Mouse (Mus musculus): Measurements from ENCODE around the gene Dnmt3l. TPM values are rescaled to one million over a fixed set of nuclear protein-coding genes. Genes with fewer than 3 reads are reported as not detected.

The Dnmt3l gene
- polyA plus RNA-seq, 1 experiment from 2014 or later = not detected

DNA sequence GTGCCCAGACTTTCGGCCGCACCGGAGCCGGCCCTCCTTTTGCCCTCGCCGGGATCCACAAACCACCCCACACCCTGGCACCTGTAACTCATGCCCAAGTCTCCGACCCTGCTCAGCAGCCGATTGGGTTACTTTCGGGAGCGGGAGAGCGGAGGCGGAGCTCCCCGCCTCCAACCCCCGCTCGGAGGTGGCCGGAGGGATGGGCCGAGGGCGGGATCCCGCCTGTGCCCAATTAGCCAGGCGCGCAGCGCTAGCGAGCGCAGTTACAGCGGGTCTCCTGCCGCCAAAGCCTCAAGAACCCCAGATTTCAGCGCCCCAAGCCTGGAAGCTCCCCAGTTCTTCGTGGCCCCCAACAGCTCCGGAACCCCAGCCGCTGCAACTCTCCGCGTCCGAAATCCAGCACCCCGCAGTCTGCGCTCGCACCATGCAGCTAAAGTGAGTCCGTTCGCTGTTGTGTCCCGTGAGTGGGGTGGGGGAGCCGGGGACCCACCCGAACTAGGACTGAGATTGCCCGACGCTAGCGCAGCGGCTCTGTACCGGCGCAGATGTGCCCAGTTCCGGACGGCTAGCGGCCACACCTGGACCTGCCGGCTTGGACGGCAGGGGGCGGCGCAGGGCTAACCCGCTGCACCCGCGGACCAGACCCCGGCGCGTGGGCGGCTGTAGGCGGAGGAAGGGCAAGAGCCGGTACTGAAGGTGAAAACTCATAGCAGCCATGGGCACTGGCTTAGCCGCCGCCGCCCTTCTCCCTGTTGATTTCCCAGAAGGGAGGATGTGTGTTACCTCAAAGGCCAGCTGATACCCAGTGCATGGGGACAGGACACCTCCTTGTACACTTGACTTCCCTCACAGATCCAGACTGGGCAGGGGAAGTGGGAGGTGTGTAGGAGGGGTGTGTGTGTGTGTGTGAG is 27.6 kb downstream of the Dnmt3l start, which contains the start of gene Icosl:
Gene Icosl (plus strand): TSS at position 202 of the 911 bp plus-strand sequence.
- WGBS = under 1% methylated on average over 64 of the region's 66 CpGs
- peak; percentile 91 for ATAC-seq
- no peak within 1 kb of the TSS for H3K27ac ChIP-seq
- H3K4me2 ChIP-seq = peak within 1 kb of the TSS; percentile 99
- peaks cover 42% of the 10 kb centered on the region for H3K27me3 ChIP-seq
- peak within 1 kb of the TSS; percentile 64 for H3K9ac ChIP-seq
- no peaks in the 10 kb centered on the region for H3K9me3 ChIP-seq (replicated peaks)
- H3K4me1 ChIP-seq = peaks cover 14% of the 10 kb centered on the region; the same call in 1 of the 2 replicates
- peak within 1 kb of the TSS; percentile 58 for H3K4me3 ChIP-seq
- no peaks in the 10 kb centered on the region for H3K36me3 ChIP-seq (ENCODE audit: poor library complexity, severe bottlenecking)

DNA sequence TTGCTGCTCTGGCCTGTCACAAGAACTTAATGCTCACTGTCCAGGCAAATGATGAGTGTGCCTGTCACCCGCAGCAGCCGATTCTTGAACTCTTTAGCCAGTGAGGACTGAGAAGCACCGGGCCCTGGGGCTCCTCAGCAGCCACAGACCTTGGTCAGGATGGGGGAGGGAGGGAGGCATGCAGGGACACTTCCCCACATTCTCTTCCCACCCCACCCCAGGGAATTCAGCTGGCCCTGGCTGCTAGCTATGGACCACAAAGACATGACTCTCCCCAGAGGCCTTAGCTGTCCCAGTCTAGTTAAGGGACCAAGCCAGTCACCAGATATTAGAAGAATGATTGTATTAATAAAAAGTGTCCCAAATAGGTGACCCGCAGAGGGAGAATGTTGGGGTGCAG is 32.4 kb downstream of the Dnmt3l start:
- Histone ChIP-seq H3K9me3 (replicated peaks) (0 out of 2 replicates have a peak, but pooled peaks cover 5% of the 10 kb centered on the region), H3K27me3 (peaks cover 27% of the 10 kb centered on the region), H3K9ac (no peak overlapping the region), H3K27ac (no peak overlapping the region), H3K4me1 (peaks cover 7% of the 10 kb centered on the region; the same call in 1 of the 2 replicates), H3K36me3 (ENCODE audit: poor library complexity, severe bottlenecking) (no peaks in the 10 kb centered on the region), H3K4me3 (no peak overlapping the region), H3K4me2 (no peak overlapping the region)
- 83% methylated on average over 4 of the region's 4 CpGs for whole genome bisulfite sequencing
- ATAC-seq = no peak

DNA sequence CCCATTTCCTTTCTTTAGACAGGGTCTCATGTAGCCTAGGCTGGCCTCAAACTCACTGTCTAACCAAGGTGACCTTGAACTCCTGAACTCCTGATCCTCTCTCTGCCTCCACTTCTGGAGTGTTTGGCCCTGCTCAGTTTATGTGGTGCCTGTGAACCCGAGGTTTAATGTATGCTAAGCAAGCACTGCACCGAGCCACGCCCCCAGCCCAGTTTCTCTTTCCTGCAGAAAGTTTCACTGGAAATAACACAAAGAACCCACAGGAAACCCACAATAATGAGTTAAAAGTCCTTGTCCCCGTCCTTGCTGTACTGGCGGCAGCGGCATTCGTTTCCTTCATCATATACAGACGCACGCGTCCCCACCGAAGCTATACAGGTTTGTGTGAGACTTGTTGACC is 33.2 kb downstream of the Dnmt3l start:
- H3K4me1 ChIP-seq = no peaks in the 10 kb centered on the region
- H3K36me3 ChIP-seq (ENCODE audit: poor library complexity, severe bottlenecking) = no peaks in the 10 kb centered on the region
- H3K9me3 ChIP-seq (replicated peaks) = 0 out of 2 replicates have a peak, but pooled peaks cover 5% of the 10 kb centered on the region
- no peak overlapping the region for H3K9ac ChIP-seq
- no peak overlapping the region for H3K4me3 ChIP-seq
- no peak for ATAC-seq
- peaks cover 19% of the 10 kb centered on the region for H3K27me3 ChIP-seq
- H3K27ac ChIP-seq = no peak overlapping the region
- 87% methylated on average over 11 of the region's 11 CpGs for whole genome bisulfite sequencing
- no peak overlapping the region for H3K4me2 ChIP-seq

DNA sequence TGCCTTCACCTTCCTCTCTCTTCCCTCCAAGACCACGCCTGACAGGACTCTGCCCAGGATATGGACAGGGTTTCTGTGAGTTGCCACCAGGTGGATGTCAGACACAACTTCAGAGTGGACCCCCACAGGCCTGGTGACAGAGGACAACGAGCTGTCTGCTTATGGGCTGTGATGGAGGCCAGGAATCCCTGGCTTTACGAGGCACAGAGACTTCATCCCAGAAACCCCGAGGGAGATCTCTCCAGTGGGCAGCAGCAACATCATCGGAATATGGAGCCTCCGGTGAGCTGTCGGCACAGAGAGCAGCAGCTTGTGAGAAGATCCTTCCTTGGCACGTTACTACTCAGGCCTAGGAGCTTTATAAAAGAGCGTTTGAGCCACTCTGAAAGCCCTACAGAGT is 36.1 kb downstream of the Dnmt3l start:
- Histone ChIP-seq H3K4me1 (no peaks in the 10 kb centered on the region), H3K27me3 (no peaks in the 10 kb centered on the region), H3K36me3 (ENCODE audit: poor library complexity, severe bottlenecking) (no peaks in the 10 kb centered on the region), H3K4me2 (no peak overlapping the region), H3K4me3 (no peak overlapping the region), H3K27ac (no peak overlapping the region), H3K9ac (no peak overlapping the region), H3K9me3 (replicated peaks) (0 out of 2 replicates have a peak, but pooled peaks cover 5% of the 10 kb centered on the region)
- WGBS = 85% methylated on average over 9 of the region's 9 CpGs
- no peak for ATAC-seq

DNA sequence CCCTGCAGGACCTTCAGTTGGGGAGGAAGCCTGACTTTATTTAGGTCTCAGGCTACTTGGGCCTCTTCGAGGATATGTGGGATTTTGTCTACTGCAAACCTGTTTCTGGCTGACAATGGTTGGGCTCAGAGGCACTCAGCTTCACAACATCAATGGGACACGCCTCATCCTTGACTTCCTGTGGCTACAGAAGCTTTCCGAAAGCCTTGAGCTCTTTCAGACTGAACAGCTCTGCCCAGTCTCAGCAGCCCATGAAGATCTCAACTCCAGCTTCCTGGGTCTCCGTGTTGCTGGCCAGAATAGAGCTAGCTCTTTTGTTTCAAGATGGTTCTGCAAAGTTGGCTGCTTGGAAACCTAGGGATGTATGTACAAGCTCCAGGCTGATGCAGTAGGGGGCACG is 36.5 kb downstream of the Dnmt3l start:
- H3K27me3 ChIP-seq = no peaks in the 10 kb centered on the region
- WGBS = 86% methylated on average over 5 of the region's 5 CpGs

DNA sequence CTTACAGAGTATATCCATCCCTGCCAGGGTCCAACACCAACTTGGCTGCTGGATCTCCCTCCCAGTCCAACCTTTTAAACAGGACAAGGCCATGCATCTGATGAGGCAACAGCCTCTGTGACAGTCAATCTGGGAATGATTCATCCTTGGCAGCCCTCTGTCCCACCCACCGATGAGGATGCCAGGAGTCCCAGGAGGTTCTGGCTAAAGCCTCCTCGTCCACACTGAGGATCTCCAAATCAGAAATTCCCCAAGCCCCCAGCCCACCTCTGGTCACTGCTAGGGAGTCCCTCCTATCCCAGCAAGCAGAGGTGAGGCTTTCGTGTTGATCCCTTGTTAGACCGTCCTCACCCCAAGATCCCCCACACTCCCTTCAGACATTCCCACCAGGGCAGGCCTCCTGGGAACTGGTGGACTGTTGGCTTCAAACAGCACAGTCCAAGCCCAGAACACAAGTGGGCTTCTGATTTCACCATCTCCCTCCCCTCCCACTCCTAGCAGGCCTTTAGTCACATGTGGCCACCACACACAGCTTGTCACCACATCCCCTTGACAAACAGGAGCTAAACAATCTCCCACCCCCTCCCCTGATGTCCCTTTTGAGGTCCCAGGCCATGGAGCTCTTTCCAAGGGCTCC is 38.3 kb downstream of the Dnmt3l start:
- Histone ChIP-seq H3K27ac (no peak overlapping the region), H3K9me3 (replicated peaks) (0 out of 2 replicates have a peak, but pooled peaks cover 5% of the 10 kb centered on the region)
- WGBS = 76% methylated on average over 4 of the region's 4 CpGs

More for the DNA sequence above, 36.5 kb downstream of the Dnmt3l start:
- H3K9ac ChIP-seq = no peak overlapping the region
- no peaks in the 10 kb centered on the region for H3K4me1 ChIP-seq
- no peak overlapping the region for H3K4me2 ChIP-seq
- H3K27ac ChIP-seq = no peak overlapping the region
- H3K4me3 ChIP-seq = no peak overlapping the region
- no peaks in the 10 kb centered on the region for H3K36me3 ChIP-seq (ENCODE audit: poor library complexity, severe bottlenecking)
- no peak for ATAC-seq
- H3K9me3 ChIP-seq (replicated peaks) = 0 out of 2 replicates have a peak, but pooled peaks cover 5% of the 10 kb centered on the region

DNA sequence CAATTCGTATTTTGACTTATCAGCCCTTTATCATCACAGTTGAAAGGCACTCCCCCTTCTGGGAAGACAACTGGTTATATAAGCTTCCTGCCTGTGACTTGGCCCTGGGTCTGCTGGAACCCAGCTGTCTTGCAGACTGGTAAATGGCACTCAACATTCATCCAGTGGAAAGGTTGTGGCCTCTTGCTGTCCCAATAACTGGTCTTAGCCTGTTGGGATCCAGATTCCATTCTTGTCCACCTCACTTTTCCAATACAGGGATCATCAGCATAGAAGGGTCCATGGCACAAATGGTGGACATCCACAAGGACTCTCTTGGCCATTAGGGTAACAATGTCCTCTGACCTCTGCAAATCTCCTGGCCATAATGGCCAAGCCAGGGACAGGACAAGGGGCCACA is 42.3 kb downstream of the Dnmt3l start:
- no peak overlapping the region for H3K4me2 ChIP-seq
- no peaks in the 10 kb centered on the region for H3K4me1 ChIP-seq
- H3K36me3 ChIP-seq (ENCODE audit: poor library complexity, severe bottlenecking) = no peaks in the 10 kb centered on the region
- WGBS = 61% methylated on average over 1 of the region's 1 CpGs
- H3K4me3 ChIP-seq = no peak overlapping the region
- H3K9me3 ChIP-seq (replicated peaks) = no peaks in the 10 kb centered on the region
- H3K27ac ChIP-seq = no peak overlapping the region
- ATAC-seq = no peak
- no peaks in the 10 kb centered on the region for H3K27me3 ChIP-seq
- no peak overlapping the region for H3K9ac ChIP-seq

More for the DNA sequence above, 38.3 kb downstream of the Dnmt3l start:
- Histone ChIP-seq H3K4me3 (no peak overlapping the region), H3K4me2 (no peak overlapping the region), H3K4me1 (no peaks in the 10 kb centered on the region), H3K9ac (no peak overlapping the region), H3K36me3 (ENCODE audit: poor library complexity, severe bottlenecking) (no peaks in the 10 kb centered on the region), H3K27me3 (no peaks in the 10 kb centered on the region)
- ATAC-seq = no peak

DNA sequence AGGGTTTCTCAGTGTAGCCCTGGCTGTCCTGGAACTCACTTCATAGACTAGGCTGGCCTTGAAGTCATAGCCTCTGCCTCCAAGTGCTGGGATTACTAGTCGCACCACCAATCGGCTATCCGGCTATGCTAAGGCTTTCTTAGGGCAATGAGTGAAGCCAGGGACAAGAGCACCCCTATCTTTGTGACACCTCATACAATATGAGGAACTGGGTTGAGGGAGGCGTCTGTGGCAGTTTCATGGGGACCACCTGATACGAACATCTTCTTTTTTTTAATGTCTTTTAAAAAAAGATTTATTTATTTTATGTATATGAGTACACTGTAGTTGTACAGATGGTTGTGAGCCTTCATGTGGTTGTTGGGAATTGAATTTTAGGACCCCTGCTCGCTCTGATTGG is 44.0 kb downstream of the Dnmt3l start:
- Histone ChIP-seq H3K27ac (no peak overlapping the region), H3K4me1 (no peaks in the 10 kb centered on the region), H3K4me2 (no peak overlapping the region), H3K27me3 (no peaks in the 10 kb centered on the region), H3K36me3 (ENCODE audit: poor library complexity, severe bottlenecking) (no peaks in the 10 kb centered on the region), H3K9me3 (replicated peaks) (no peaks in the 10 kb centered on the region), H3K4me3 (no peak overlapping the region), H3K9ac (no peak overlapping the region)
- WGBS = 95% methylated on average over 6 of the region's 6 CpGs
- ATAC-seq = no peak

DNA sequence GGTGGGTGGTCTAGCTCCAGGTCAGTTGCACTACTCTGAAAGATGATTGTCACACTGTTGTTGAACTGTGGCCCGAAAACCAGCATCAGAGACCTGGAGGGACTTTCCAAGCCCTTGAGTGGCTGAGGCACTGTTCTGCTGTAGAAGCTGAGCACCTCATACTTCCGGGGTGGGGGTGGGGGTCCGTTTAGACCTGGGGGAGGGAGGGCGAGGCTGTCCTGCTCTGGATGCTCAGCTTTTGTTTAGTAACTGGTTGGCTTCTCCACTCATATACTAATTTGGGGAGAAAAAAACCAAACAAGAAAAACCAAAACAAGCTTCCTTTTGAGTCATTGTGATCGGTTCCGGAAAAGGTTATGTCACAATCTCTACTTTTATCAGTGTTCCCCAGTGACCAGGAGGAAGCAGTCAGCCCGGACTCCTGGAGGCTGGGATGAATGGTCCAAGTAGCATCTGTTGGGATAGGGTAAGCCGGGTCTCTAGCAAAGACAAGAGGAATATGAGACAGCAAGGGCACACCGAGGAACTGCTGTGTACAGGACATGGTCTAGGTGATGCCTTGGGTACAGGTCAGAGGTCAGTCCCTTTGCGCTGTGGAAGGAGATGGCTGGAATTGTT is 44.8 kb downstream of the Dnmt3l start:
- 83% methylated on average over 10 of the region's 10 CpGs for WGBS
- Histone ChIP-seq H3K9me3 (replicated peaks) (no peaks in the 10 kb centered on the region), H3K4me1 (no peaks in the 10 kb centered on the region), H3K4me3 (no peak overlapping the region), H3K27ac (no peak overlapping the region), H3K9ac (no peak overlapping the region), H3K27me3 (no peaks in the 10 kb centered on the region), H3K4me2 (no peak overlapping the region), H3K36me3 (ENCODE audit: poor library complexity, severe bottlenecking) (no peaks in the 10 kb centered on the region)
- ATAC-seq = no peak

DNA sequence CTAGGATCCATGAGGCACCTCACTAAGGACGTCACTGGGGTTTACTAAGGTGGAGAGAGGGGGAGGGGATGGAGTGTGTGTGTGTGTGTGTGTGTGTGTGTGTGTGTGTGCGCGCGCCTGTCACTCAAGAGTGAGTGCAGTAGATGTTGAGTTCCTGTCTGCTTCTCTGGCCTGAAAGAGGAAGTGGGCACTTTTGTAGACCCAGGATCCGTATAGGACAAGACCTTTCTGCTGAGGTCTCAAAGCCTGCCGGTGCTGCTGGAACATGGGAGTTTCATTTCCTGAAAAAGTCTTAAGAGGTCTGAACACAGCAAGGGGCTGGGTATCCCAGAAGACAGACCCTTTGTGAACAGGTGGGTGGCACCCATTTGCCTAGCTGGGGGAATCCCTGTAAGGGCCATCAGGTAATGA is 45.4 kb downstream of the Dnmt3l start:
- 87% methylated on average over 6 of the region's 6 CpGs for WGBS
- no peak for ATAC-seq
- no peaks in the 10 kb centered on the region for H3K9me3 ChIP-seq (replicated peaks)
- no peaks in the 10 kb centered on the region for H3K4me1 ChIP-seq
- H3K27me3 ChIP-seq = no peaks in the 10 kb centered on the region
- H3K4me2 ChIP-seq = no peak overlapping the region
- H3K9ac ChIP-seq = no peak overlapping the region
- H3K27ac ChIP-seq = no peak overlapping the region
- H3K36me3 ChIP-seq (ENCODE audit: poor library complexity, severe bottlenecking) = no peaks in the 10 kb centered on the region
- no peak overlapping the region for H3K4me3 ChIP-seq

DNA sequence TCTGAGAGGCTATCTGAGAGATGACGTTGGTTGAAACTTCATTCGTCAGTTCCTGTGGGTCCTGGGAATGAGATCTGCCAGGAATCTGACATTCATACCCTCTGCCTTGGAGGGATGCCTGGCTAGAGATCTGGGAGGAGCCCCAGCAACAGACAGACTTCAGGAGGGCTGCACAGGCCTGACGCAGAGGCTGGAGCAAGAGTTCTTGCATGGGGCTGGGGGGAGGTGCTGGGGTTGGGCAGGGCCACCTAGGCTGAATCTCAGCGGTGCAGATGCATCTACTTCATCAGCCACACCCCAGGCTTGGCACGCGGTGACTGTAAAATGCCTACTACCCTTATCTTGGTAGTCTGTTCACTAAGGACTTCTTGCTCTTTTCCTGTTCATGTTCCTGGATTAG is 48.5 kb downstream of the Dnmt3l start:
- Histone ChIP-seq H3K36me3 (ENCODE audit: poor library complexity, severe bottlenecking) (no peaks in the 10 kb centered on the region), H3K4me3 (no peak overlapping the region), H3K4me1 (no peaks in the 10 kb centered on the region), H3K9me3 (replicated peaks) (no peaks in the 10 kb centered on the region), H3K27me3 (no peaks in the 10 kb centered on the region), H3K4me2 (no peak overlapping the region), H3K9ac (no peak overlapping the region), H3K27ac (no peak overlapping the region)
- ATAC-seq = no peak
- 63% methylated on average over 6 of the region's 6 CpGs for WGBS
